Mouse (Mus musculus) hindbrain, embryonic 13.5 days (tissue): ENCODE measurements at regions not wholly inside any gene's neighbourhood (a gene's known extent, or its start where the extent isn't known, plus 50 kb on each side); places are given as distances from the start of the nearest gene placed in this dataset.

Experiments used
- ATAC-seq: fragments of 200-750 bp; cut with Nextera tagmentation; 2 replicates; pipeline ENCODE4 v1.8.0; 2017; ENCODE audit warnings: moderate TSS enrichment; ENCODE audit not compliant: low FRiP score
- H3K27ac ChIP-seq: fragments of 300-500 bp; sonication (generic); 2 replicates; pipeline ENCODE4 v1.5.1; 2015; ENCODE audit warnings: inconsistent platforms, mild to moderate bottlenecking, moderate library complexity
- H3K27me3 ChIP-seq: fragments of 300-500 bp; sonication (generic); 2 replicates; pipeline ENCODE4 v1.6.1; 2015; ENCODE audit warnings: mild to moderate bottlenecking, inconsistent platforms
- H3K36me3 ChIP-seq: fragments of 300-500 bp; sonication (generic); 2 replicates; pipeline ENCODE4 v1.6.1; 2015; ENCODE audit warnings: mild to moderate bottlenecking, inconsistent platforms
- H3K4me1 ChIP-seq: fragments of 300-500 bp; sonication (generic); replicated peaks from 2 replicates; pipeline ENCODE4 v1.6.1; 2015; ENCODE audit warnings: inconsistent platforms
- H3K4me2 ChIP-seq: fragments of 300-500 bp; sonication (generic); 2 replicates; pipeline ENCODE4 v1.6.1; 2015; ENCODE audit warnings: inconsistent platforms, mild to moderate bottlenecking, moderate library complexity
- H3K4me3 ChIP-seq: fragments of 300-500 bp; sonication (generic); 2 replicates; pipeline ENCODE4 v1.5.1; 2015; ENCODE audit warnings: mild to moderate bottlenecking, inconsistent platforms
- H3K9ac ChIP-seq: fragments of 300-500 bp; sonication (generic); 2 replicates; pipeline ENCODE4 v1.6.1; 2015; ENCODE audit warnings: mild to moderate bottlenecking, inconsistent platforms
- H3K9me3 ChIP-seq: fragments of 300-500 bp; sonication (generic); 2 replicates; pipeline ENCODE4 v1.6.1; 2016; ENCODE audit warnings: inconsistent platforms
- WGBS: fragments of 180-500 bp; shearing (Covaris S2); methylation state at CpG from one replicate; pipeline ENCODE4 v1.1.7; 2015; 5-methylcytosine and 5-hydroxymethylcytosine counted together

DNA sequence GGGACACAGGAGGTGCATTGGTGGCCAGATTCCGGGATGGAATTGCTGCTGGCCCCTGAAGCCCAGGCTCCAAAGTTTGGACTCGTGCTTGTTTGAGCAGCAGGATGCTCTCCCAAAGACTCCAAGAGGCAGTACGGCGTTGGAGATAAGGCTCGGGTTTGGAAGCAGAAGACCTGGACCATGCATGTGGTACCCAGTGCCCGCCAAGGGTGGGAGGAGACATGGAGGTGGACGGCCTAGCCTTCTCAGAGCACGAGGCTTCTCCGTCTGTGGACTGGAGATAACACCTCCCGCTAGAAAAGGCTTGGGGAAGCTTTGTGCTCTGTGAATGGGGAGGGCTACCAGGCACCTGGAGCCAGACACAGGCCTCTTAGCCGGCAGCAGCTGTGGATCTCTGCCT, 271.7 kb downstream of the Rps6kc1 start:
- Histone ChIP-seq H3K9ac (no peak overlapping the region), H3K4me2 (no peak overlapping the region), H3K4me3 (no peak overlapping the region), H3K36me3 (no peaks in the 10 kb centered on the region), H3K9me3 (no peaks in the 10 kb centered on the region), H3K4me1 (no peaks in the 10 kb centered on the region), H3K27ac (no peak overlapping the region), H3K27me3 (no peaks in the 10 kb centered on the region)
- WGBS, result 89% methylated on average over 11 of the region's 11 CpGs
- ATAC-seq, result no peak

DNA sequence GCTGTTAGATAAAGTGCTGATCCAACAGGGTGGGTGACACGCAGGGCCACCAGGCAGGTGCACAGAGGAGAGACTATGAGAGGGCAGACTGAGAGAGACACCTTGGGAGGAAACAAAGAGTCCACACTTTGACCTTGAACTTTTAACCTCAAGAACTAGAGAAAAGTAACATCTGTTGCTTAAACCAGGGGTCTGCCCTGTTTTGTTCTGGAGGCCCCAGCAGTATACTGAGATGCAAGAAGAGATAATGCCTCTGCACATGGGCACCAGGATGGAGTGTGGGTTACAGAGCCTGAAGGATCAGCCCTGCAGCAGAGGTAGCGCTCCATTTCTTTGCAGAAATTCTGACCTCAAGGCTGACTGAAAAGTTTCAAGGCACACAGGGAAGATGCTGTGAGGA, 276.6 kb downstream of the Rps6kc1 start:
- Histone ChIP-seq H3K27me3 (0 out of 2 replicates have a peak, but pooled peaks cover 3% of the 10 kb centered on the region), H3K4me2 (no peak overlapping the region), H3K36me3 (no peaks in the 10 kb centered on the region), H3K4me3 (no peak overlapping the region), H3K4me1 (peaks cover 9% of the 10 kb centered on the region; the same call in 1 of the 2 replicates), H3K9me3 (no peaks in the 10 kb centered on the region), H3K9ac (no peak overlapping the region), H3K27ac (no peak overlapping the region)
- WGBS, result 99% methylated on average over 2 of the region's 2 CpGs
- no peak for ATAC-seq

GRCm38 (mm10) chr1:190631641-190632040, 279.9 kb downstream of the Rps6kc1 start:
- Histone ChIP-seq H3K27me3 (0 out of 2 replicates have a peak, but pooled peaks cover 3% of the 10 kb centered on the region), H3K4me3 (no peak overlapping the region), H3K36me3 (no peaks in the 10 kb centered on the region), H3K9ac (no peak overlapping the region), H3K27ac (no peak overlapping the region), H3K9me3 (no peaks in the 10 kb centered on the region), H3K4me2 (no peak overlapping the region), H3K4me1 (peaks cover 9% of the 10 kb centered on the region; the same call in 1 of the 2 replicates)
- WGBS, result 51% methylated on average over 2 of the region's 2 CpGs
- ATAC-seq, result no peak

DNA sequence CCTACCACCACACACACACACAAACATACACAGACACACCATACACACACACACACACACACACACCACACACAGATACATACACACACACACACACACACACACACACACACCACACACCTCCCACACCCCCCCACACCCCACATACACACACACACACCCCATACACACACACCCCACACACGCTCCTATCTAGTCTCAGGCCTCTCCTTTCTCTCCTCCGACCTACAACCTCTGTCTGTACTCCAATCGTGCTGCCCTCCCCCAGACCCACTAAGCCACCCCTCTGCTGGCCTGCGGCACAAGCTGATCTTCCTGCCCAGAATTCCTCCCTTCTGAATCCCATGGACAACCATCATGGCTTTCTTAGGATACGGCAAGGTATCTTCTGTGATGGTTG, 281.4 kb downstream of the Rps6kc1 start:
- no peak for ATAC-seq
- Histone ChIP-seq H3K27ac (no peak overlapping the region), H3K4me3 (no peak overlapping the region), H3K9me3 (no peaks in the 10 kb centered on the region), H3K36me3 (no peaks in the 10 kb centered on the region), H3K4me1 (peaks cover 9% of the 10 kb centered on the region; the same call in 1 of the 2 replicates), H3K9ac (no peak overlapping the region), H3K27me3 (0 out of 2 replicates have a peak, but pooled peaks cover 3% of the 10 kb centered on the region), H3K4me2 (no peak overlapping the region)
- WGBS, result 90% methylated on average over 5 of the region's 5 CpGs

DNA sequence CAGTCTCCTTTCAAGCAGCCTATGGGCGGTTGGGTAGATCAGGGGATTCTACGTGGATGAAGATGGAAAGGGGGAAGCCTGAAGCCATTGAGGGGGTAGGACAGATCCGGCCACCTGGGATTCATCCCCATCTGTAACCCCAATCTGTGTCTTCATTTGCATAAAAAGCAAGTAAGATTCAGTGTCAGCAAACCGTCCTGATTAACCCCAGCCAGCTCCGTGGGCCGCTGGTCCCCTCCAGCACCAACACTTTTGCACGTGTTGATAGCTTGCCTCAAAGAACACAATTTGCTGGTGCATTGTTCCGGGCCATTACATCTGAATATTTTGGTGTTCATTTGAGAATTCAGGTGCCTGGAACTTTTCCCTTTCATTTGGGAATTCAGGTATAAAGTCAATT, 287.7 kb downstream of the Rps6kc1 start:
- H3K27ac ChIP-seq, result no peak overlapping the region
- no peaks in the 10 kb centered on the region for H3K27me3 ChIP-seq
- H3K4me3 ChIP-seq, result no peak overlapping the region
- H3K9me3 ChIP-seq, result peaks cover 6% of the 10 kb centered on the region; the same call in 1 of the 2 replicates
- 72% methylated on average over 8 of the region's 8 CpGs for WGBS
- no peaks in the 10 kb centered on the region for H3K36me3 ChIP-seq
- H3K4me1 ChIP-seq, result no peaks in the 10 kb centered on the region
- H3K9ac ChIP-seq, result no peak overlapping the region
- no peak for ATAC-seq
- H3K4me2 ChIP-seq, result no peak overlapping the region

- H3K27ac ChIP-seq, result no peak overlapping the region
- no peaks in the 10 kb centered on the region for H3K27me3 ChIP-seq
- no peak for ATAC-seq
- H3K9me3 ChIP-seq, result no peaks in the 10 kb centered on the region
- no peak overlapping the region for H3K4me2 ChIP-seq
- H3K9ac ChIP-seq, result no peak overlapping the region
- H3K4me1 ChIP-seq, result no peaks in the 10 kb centered on the region
- no peaks in the 10 kb centered on the region for H3K36me3 ChIP-seq
- WGBS, result 89% methylated on average over 3 of the region's 3 CpGs
- no peak overlapping the region for H3K4me3 ChIP-seq
These were observed 311.1 kb downstream of the Rps6kc1 start for GRCm38 (mm10) chr1:190600425-190600824.

- ATAC-seq, result no peak
- no peaks in the 10 kb centered on the region for H3K4me1 ChIP-seq
- no peaks in the 10 kb centered on the region for H3K36me3 ChIP-seq
- no peak overlapping the region for H3K4me2 ChIP-seq
- H3K27ac ChIP-seq, result no peak overlapping the region
- 86% methylated on average over 11 of the region's 11 CpGs for WGBS
- H3K27me3 ChIP-seq, result 0 out of 2 replicates have a peak, but pooled peaks cover 2% of the 10 kb centered on the region
- H3K9ac ChIP-seq, result no peak overlapping the region
- no peak overlapping the region for H3K4me3 ChIP-seq
- no peaks in the 10 kb centered on the region for H3K9me3 ChIP-seq
These were observed 311.9 kb downstream of the Rps6kc1 start for GRCm38 (mm10) chr1:190599622-190600021.

DNA sequence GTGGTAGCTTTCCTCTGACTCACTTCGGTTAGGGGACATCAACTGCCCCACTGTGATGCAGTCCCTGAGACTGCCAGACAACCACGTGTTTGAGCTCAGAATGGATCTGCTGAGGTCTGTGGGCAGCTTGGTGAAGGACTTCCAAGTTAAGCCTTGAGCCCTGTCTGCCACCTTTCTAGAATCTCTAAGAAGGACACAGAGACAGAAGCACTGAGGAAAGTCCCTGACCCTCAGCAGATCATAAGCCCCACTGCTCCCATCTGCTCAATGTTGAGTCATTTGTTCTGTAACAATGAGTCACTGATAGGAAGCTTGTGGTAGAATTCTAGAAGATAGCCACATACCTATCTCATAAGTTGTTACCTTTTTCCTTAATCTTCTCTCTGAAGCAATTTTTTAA, 315.4 kb downstream of the Rps6kc1 start:
- Histone ChIP-seq H3K27me3 (0 out of 2 replicates have a peak, but pooled peaks cover 3% of the 10 kb centered on the region), H3K4me1 (no peaks in the 10 kb centered on the region), H3K9ac (no peak overlapping the region), H3K36me3 (no peaks in the 10 kb centered on the region), H3K4me2 (no peak overlapping the region), H3K27ac (no peak overlapping the region), H3K9me3 (no peaks in the 10 kb centered on the region), H3K4me3 (no peak overlapping the region)
- 88% methylated on average over 2 of the region's 2 CpGs for WGBS
- ATAC-seq, result no peak

DNA sequence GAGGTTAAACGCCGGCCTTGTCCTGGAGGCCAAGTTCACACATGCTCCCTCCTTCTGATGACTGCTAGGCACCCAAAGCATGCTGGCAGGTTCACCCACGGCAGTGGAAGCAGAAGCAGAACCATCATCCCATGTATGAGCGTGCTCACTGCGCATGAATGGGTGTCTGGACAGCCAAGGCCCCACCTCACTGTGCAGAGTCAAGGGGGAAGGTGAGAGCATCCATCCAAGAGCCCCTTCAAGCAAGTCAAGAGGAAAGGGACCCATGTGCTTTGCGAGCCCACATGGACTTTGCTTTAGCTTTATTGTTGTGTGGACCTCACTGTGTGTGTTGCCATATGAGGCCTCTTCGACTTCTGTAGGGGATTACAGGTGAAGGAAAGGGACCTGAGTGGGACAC, 319.9 kb downstream of the Rps6kc1 start:
- no peaks in the 10 kb centered on the region for H3K36me3 ChIP-seq
- H3K4me3 ChIP-seq, result no peak overlapping the region
- WGBS, result 92% methylated on average over 7 of the region's 7 CpGs
- no peak overlapping the region for H3K27ac ChIP-seq
- no peak overlapping the region for H3K4me2 ChIP-seq
- H3K4me1 ChIP-seq, result no peaks in the 10 kb centered on the region
- no peak for ATAC-seq
- H3K27me3 ChIP-seq, result 0 out of 2 replicates have a peak, but pooled peaks cover 3% of the 10 kb centered on the region
- no peaks in the 10 kb centered on the region for H3K9me3 ChIP-seq
- H3K9ac ChIP-seq, result no peak overlapping the region

GRCm38 (mm10) chr1:190589586-190589985, 322.0 kb downstream of the Rps6kc1 start:
- Histone ChIP-seq H3K27ac (no peak overlapping the region), H3K36me3 (no peaks in the 10 kb centered on the region), H3K4me1 (no peaks in the 10 kb centered on the region), H3K9me3 (no peaks in the 10 kb centered on the region), H3K9ac (no peak overlapping the region), H3K4me3 (no peak overlapping the region), H3K4me2 (no peak overlapping the region), H3K27me3 (0 out of 2 replicates have a peak, but pooled peaks cover under 1% of the 10 kb centered on the region)
- 77% methylated on average over 2 of the region's 2 CpGs for WGBS
- no peak for ATAC-seq

DNA sequence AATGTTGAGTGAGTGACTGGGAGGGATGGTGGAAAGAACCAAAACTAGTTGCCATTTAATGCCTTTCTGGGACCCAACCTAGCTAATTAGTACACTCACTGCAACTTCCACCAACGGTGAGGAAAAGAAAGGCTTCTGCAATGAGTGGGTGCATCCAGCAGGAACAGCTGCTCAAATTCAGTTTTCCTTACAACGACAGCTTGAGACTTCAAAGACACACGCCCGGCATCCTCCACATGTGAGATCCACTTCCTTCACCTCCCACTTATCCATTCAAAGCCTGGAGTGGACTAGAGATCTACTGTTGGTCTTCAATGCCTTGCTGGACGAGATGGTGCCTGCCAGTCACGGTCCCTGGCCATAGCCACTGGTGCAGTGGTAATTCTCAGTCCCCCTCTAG, 328.3 kb downstream of the Rps6kc1 start:
- Histone ChIP-seq H3K27ac (no peak overlapping the region), H3K4me3 (no peak overlapping the region), H3K4me1 (peaks cover 9% of the 10 kb centered on the region), H3K9ac (no peak overlapping the region), H3K27me3 (0 out of 2 replicates have a peak, but pooled peaks cover 4% of the 10 kb centered on the region), H3K4me2 (no peak overlapping the region), H3K36me3 (no peaks in the 10 kb centered on the region), H3K9me3 (no peaks in the 10 kb centered on the region)
- 88% methylated on average over 6 of the region's 6 CpGs for WGBS
- ATAC-seq, result no peak

DNA sequence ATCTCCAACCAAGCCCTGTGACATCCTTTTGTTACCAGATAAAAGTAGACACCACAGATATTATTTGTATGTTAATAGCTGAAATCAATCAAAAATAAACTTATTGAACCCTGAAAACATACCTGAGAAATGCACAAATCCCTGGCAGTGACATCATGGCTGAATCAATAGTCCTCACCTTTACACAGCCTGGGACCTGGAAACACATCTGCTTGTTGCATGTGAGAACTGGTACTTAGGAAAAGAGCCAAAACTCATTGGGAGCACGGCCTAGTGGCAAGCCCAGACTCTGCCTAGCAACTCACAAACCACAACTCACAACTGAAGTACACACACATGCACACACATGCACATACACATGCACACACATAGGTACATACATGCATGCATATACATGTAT, 330.9 kb downstream of the Rps6kc1 start:
- H3K27me3 ChIP-seq, result 0 out of 2 replicates have a peak, but pooled peaks cover 4% of the 10 kb centered on the region
- no peaks in the 10 kb centered on the region for H3K36me3 ChIP-seq
- no peak overlapping the region for H3K4me3 ChIP-seq
- H3K9ac ChIP-seq, result no peak overlapping the region
- no peak for ATAC-seq
- no peak overlapping the region for H3K27ac ChIP-seq
- WGBS, result 88% methylated on average over 1 of the region's 1 CpGs
- H3K4me1 ChIP-seq, result peaks cover 9% of the 10 kb centered on the region
- no peak overlapping the region for H3K4me2 ChIP-seq
- no peaks in the 10 kb centered on the region for H3K9me3 ChIP-seq

DNA sequence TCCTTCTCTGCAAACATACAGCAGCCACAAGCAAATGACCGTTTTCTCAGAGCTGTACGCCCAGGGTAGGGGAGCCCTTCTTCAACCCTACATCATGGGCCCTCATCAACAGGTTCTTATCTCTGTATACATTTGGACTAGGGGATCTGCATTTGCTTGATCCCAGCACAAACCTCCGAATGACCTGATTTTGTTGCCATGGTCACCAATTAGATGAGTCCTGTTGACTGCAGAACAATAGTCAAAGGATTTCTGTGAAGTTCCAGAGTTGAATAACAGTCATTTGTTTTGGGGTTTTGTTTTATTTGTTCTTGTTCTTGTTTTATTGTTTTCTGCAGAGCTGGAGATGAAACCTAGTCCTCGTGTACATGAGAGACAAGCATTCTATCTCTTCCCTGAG, 340.6 kb downstream of the Rps6kc1 start:
- H3K27me3 ChIP-seq, result no peaks in the 10 kb centered on the region
- peaks cover 3% of the 10 kb centered on the region; the same call in 1 of the 2 replicates for H3K4me1 ChIP-seq
- no peak for ATAC-seq
- H3K9me3 ChIP-seq, result no peaks in the 10 kb centered on the region
- H3K27ac ChIP-seq, result no peak overlapping the region
- 47% methylated on average over 4 of the region's 4 CpGs for WGBS
- no peak overlapping the region for H3K4me2 ChIP-seq
- no peaks in the 10 kb centered on the region for H3K36me3 ChIP-seq
- no peak overlapping the region for H3K9ac ChIP-seq
- no peak overlapping the region for H3K4me3 ChIP-seq
